Mouse (Mus musculus) kidney, adult 2 months (tissue): ENCODE measurements at regions not wholly inside any gene's neighbourhood (a gene's known extent, or its start where the extent isn't known, plus 50 kb on each side); places are given as distances from the start of the nearest gene placed in this dataset.

ENCODE experiments used
- DNase-seq: peaks from one replicate; pipeline ENCODE4 v3.0.0; 2021
- H3K27ac ChIP-seq: fragments of 200-500 bp; 2 replicates; pipeline ENCODE4 v1.5.1; 2012; ENCODE audit warnings: low read depth, low read length, control low read depth, inconsistent platforms; ENCODE audit not compliant: insufficient read depth
- H3K27me3 ChIP-seq: fragments of 200-500 bp; replicated peaks from 2 replicates; pipeline ENCODE4 v1.6.1; 2012; ENCODE audit warnings: mild to moderate bottlenecking, moderate library complexity, low read length, inconsistent platforms; ENCODE audit not compliant: control insufficient read depth, insufficient read depth
- H3K36me3 ChIP-seq: fragments of 200-500 bp; 2 replicates; pipeline ENCODE4 v1.6.1; 2012; ENCODE audit warnings: mild to moderate bottlenecking, moderate library complexity, low read length, inconsistent platforms; ENCODE audit not compliant: control insufficient read depth, insufficient read depth
- H3K4me1 ChIP-seq: fragments of 200-500 bp; 2 replicates; pipeline ENCODE4 v1.6.1; 2011; ENCODE audit warnings: low read length; ENCODE audit not compliant: control insufficient read depth, insufficient read depth
- H3K4me3 ChIP-seq: fragments of 200-500 bp; 2 replicates; pipeline ENCODE4 v1.5.1; 2011; ENCODE audit warnings: mild to moderate bottlenecking, low read depth, low read length, control low read depth; ENCODE audit not compliant: insufficient read depth
- CTCF ChIP-seq: fragments of 200-500 bp; conservative IDR thresholded peaks from 2 replicates; pipeline ENCODE4 v1.5.1; 2011; ENCODE audit warnings: low read depth, mild to moderate bottlenecking, control low read depth, low read length, moderate library complexity, mixed read lengths; ENCODE audit not compliant: insufficient read depth, insufficient read length
- POLR2A ChIP-seq: fragments of 200-500 bp; IDR thresholded peaks from one replicate; pipeline ENCODE4 v1.6.1; 2011; ENCODE audit warnings: low read depth, low read length, control low read depth
- WGBS: fragments of 180-500 bp; shearing (Covaris S2); methylation state at CpG from one replicate; pipeline ENCODE4 v1.1.7; 2018; 5-methylcytosine and 5-hydroxymethylcytosine counted together

DNA sequence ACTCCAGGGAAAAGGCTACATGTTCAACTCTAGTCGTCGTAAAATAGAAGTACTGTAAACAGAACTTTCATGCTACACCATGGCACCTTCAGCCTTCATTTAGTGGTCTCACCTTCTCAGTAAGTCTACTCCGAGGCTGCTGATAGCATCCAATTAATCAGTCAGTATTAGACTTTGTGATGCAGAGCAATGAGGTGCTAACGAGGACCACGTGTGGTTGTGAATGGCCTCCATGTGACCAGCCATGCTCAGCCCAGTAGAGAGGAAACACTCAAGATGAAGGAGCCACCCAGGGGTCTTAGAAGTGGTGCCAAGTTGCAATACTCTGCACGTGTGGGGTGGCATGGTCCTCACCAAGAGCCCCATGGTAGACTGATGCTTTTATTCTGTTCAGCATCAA lies 112.2 kb upstream of the Nt5e start:
- Histone ChIP-seq H3K36me3 (no peaks in the 10 kb centered on the region), H3K4me3 (no peak overlapping the region), H3K27ac (no peak overlapping the region), H3K4me1 (no peaks in the 10 kb centered on the region), H3K27me3 (no peaks in the 10 kb centered on the region)
- WGBS = 49% methylated on average over 6 of the region's 6 CpGs
- no peak for DNase-seq
- TF ChIP-seq POLR2A (no peak), CTCF (no peak)

DNA sequence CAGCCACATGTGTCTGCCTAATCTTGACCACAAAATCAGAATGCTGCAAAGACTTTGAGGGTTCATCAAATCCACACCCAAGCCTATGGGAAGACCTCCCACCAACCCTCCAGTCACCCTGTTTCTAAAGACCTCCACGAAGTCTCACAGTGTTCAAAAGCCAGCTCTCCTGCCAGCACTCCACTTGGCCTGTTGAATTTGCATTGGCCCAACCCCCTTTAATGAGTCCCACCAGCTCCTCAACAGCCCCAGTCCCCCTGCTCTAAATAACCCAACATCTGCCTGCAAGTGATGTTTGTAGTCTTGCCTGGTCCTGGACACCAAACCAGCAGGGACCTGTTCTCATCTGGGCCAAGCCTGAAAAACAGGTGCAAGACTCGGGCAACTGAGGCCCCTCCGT lies 106.6 kb upstream of the Nt5e start:
- H3K27ac ChIP-seq = no peak overlapping the region
- H3K4me3 ChIP-seq = no peak overlapping the region
- no peak for DNase-seq
- H3K27me3 ChIP-seq = no peaks in the 10 kb centered on the region
- no peaks in the 10 kb centered on the region for H3K4me1 ChIP-seq
- H3K36me3 ChIP-seq = no peaks in the 10 kb centered on the region
- TF ChIP-seq POLR2A (no peak), CTCF (no peak)
- WGBS = 64% methylated on average over 3 of the region's 3 CpGs

DNA sequence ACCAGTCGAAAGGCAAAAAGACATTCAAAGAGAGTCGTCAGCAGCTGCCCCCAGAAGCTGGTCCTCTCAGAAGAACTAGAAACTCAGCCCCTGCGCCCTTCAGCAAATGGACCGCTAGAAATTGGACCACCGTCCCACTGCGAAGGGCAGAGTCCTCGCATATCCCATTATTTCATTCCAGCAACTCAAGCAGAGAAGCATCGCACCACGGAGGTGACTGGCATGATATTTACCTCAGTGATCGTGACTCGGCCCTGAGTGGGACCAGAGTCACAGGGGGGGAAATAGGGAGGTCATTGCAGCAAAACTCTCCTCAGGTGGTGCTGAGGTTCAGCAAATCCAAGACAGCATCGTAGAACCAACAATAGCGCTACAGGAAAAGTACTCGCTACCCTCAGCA lies 105.7 kb upstream of the Nt5e start:
- DNase-seq = no peak

DNA sequence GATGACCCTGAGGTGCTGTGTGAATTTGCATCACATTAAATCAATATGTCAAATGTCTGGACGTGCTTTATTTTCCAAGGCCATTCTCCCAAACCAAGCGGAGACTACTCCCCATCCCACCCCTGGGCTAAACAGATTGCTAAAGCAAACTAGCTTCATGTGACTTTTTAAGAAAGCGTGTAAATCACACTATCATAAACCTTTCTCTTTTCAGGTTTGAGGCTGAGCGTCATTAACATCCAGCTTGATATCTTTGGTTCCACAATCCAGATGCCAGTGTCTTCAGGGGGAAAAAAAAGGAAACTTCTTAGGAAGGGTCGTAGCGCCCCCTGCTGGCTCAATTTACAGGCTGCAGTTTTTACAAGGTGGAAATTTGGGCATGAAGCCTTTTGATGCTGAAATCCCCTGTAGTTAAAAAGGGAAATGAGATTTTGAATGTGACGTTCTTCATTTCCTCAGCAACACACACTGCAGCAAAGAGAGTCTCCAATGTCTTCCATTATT lies 105.1 kb upstream of the Nt5e start:
- 12% methylated on average over 7 of the region's 7 CpGs for WGBS
- Histone ChIP-seq H3K27me3 (no peaks in the 10 kb centered on the region), H3K36me3 (no peaks in the 10 kb centered on the region), H3K27ac (no peak overlapping the region), H3K4me1 (no peaks in the 10 kb centered on the region), H3K4me3 (no peak overlapping the region)
- DNase-seq = peak; percentile 30
- no peak for TF ChIP-seq POLR2A
- peak; percentile 54; the same call in 1 of the 2 replicates for TF ChIP-seq CTCF

More for the DNA sequence above, 105.7 kb upstream of the Nt5e start:
- Histone ChIP-seq H3K4me1 (no peaks in the 10 kb centered on the region), H3K36me3 (no peaks in the 10 kb centered on the region), H3K27me3 (no peaks in the 10 kb centered on the region), H3K4me3 (no peak overlapping the region), H3K27ac (no peak overlapping the region)
- 77% methylated on average over 14 of the region's 14 CpGs for WGBS
- TF ChIP-seq CTCF (no peak), POLR2A (no peak)

DNA sequence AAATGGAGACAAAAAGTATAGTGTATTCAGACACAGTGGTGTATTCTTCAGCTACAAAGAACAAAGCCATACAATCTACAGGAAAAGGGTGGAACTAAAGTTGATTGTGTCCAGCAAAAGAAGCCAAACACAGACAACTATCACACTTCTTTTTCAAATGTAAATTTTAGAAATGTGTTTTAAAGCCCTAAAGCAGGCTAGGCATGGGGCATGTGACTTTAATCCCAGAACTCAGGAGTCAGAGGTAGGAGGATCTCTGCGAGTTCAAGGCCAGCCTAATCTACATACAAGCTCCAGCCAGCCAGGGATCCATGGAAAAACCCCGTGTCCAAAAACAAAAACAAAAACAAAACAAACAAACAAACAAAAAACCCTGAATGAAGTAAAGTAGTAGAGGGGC lies 89.9 kb upstream of the Nt5e start:
- Histone ChIP-seq H3K27me3 (no peaks in the 10 kb centered on the region), H3K27ac (no peak overlapping the region), H3K4me1 (no peaks in the 10 kb centered on the region), H3K36me3 (no peaks in the 10 kb centered on the region), H3K4me3 (no peak overlapping the region)
- DNase-seq = no peak
- WGBS = 66% methylated on average over 2 of the region's 2 CpGs
- TF ChIP-seq CTCF (no peak), POLR2A (no peak)

DNA sequence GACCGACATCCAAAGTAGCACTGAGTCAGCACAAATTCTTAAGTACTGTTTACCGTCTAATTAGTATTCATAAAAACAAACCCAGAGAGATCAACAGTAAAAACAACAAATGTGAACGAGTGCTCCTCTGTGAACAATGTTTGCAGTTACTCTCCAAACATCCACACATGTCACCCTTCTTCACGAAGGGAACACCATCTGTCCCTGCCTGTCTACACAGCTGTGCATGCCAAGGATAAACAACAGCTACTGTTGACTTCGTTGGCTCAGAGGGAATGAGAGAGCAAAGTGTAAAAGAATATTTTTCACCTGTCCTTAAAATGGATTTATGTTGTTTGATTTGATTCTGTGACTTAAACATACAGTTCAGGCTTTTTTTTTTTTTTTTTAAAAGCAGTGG lies 88.7 kb upstream of the Nt5e start:
- DNase-seq = no peak
- 57% methylated on average over 5 of the region's 5 CpGs for WGBS

DNA sequence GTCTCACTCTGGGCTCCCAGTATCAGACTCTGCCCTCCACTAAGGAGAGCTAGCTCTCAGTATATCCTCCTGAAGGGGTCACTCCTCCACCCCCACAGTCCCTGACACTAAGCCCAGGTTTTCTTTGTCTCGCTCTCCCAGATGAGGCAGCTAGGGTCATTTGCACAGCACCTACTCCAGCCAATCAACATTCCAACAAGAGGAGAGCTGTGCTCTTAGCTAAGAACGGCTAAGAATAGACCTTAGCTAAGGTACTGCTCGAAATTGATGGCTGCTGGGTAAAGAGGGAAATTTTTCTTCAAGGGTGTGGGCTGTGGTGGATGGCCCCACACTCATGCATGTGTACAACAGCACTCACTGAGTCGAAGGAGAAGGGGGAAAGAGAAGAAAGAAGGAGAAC lies 86.3 kb upstream of the Nt5e start:
- DNase-seq = no peak
- no peaks in the 10 kb centered on the region for H3K36me3 ChIP-seq
- H3K4me3 ChIP-seq = no peak overlapping the region
- no peak overlapping the region for H3K27ac ChIP-seq
- WGBS = 12% methylated on average over 4 of the region's 4 CpGs
- H3K4me1 ChIP-seq = no peaks in the 10 kb centered on the region
- TF ChIP-seq CTCF = no peak
- no peak for TF ChIP-seq POLR2A
- no peaks in the 10 kb centered on the region for H3K27me3 ChIP-seq

More for the DNA sequence above, 88.7 kb upstream of the Nt5e start:
- Histone ChIP-seq H3K27me3 (no peaks in the 10 kb centered on the region), H3K27ac (no peak overlapping the region), H3K36me3 (no peaks in the 10 kb centered on the region), H3K4me1 (no peaks in the 10 kb centered on the region), H3K4me3 (no peak overlapping the region)
- TF ChIP-seq CTCF (no peak), POLR2A (no peak)
